Mouse (Mus musculus): ENCODE measurements around the gene Ppp5c.

Gene Ppp5c

GRCm38 (mm10) chr7:17054325-17054989 lies 26.7 kb upstream of the Ppp5c start:
- no peak for DNase-seq (ENCODE audit: low read depth, low spot score)

- no peak for DNase-seq (ENCODE audit: low read depth, low spot score)
Measured at GRCm38 (mm10) chr7:17050933-17051594, 23.3 kb upstream of the Ppp5c start.

- DNase-seq (ENCODE audit: low read depth, low spot score) = no peak
Measured at GRCm38 (mm10) chr7:17050491-17050890, 22.8 kb upstream of the Ppp5c start.

GRCm38 (mm10) chr7:17048431-17049190 lies 20.9 kb upstream of the Ppp5c start:
- DNase-seq (ENCODE audit: low read depth, low spot score) = no peak

- DNase-seq (ENCODE audit: low read depth, low spot score) = no peak
Measured at GRCm38 (mm10) chr7:17047041-17047682, 19.4 kb upstream of the Ppp5c start.

GRCm38 (mm10) chr7:17045743-17046142 lies 18.0 kb upstream of the Ppp5c start:
- peak; percentile 82 for DNase-seq (ENCODE audit: low read depth, low spot score)

- DNase-seq (ENCODE audit: low read depth, low spot score) = no peak
Measured at GRCm38 (mm10) chr7:17039373-17039772, 11.6 kb upstream of the Ppp5c start.

GRCm38 (mm10) chr7:17038018-17038695 lies 10.4 kb upstream of the Ppp5c start:
- no peak for DNase-seq (ENCODE audit: low read depth, low spot score)

- peak; percentile 75 for DNase-seq (ENCODE audit: low read depth, low spot score)
Measured at GRCm38 (mm10) chr7:17030239-17030638, 2.5 kb upstream of the Ppp5c start.

GRCm38 (mm10) chr7:17028923-17029322 lies 1.2 kb upstream of the Ppp5c start:
- DNase-seq (ENCODE audit: low read depth, low spot score) = peak; percentile 58

GRCm38 (mm10) chr7:17026710-17027587 lies 775 bp downstream of the Ppp5c start:
- DNase-seq (ENCODE audit: low read depth, low spot score) = peak; percentile 61

GRCm38 (mm10) chr7:17025896-17026622 lies 1.7 kb downstream of the Ppp5c start:
- no peak for DNase-seq (ENCODE audit: low read depth, low spot score)

GRCm38 (mm10) chr7:17025505-17025894 lies 2.2 kb downstream of the Ppp5c start:
- DNase-seq (ENCODE audit: low read depth, low spot score) = no peak

- DNase-seq (ENCODE audit: low read depth, low spot score) = no peak
Measured at GRCm38 (mm10) chr7:17024814-17025504, 2.8 kb downstream of the Ppp5c start.

- no peak for DNase-seq (ENCODE audit: low read depth, low spot score)
Measured at GRCm38 (mm10) chr7:17024141-17024540, 3.6 kb downstream of the Ppp5c start.

GRCm38 (mm10) chr7:17023701-17024100 lies 4.0 kb downstream of the Ppp5c start:
- no peak for DNase-seq (ENCODE audit: low read depth, low spot score)

GRCm38 (mm10) chr7:17022176-17022575 lies 5.5 kb downstream of the Ppp5c start:
- DNase-seq (ENCODE audit: low read depth, low spot score) = no peak

GRCm38 (mm10) chr7:17019426-17020166 lies 8.1 kb downstream of the Ppp5c start:
- no peak for DNase-seq (ENCODE audit: low read depth, low spot score)

- DNase-seq (ENCODE audit: low read depth, low spot score) = no peak
Measured at GRCm38 (mm10) chr7:17017921-17018320, 9.8 kb downstream of the Ppp5c start.
